Mouse (Mus musculus) cerebellum, adult 9-11 months (tissue): Measurements from ENCODE around the gene Mrpl45.
A peak's percentile ranks its signal among the peaks of the same experiment; 100 is the strongest.

Experiments
- DNase-seq: peaks from one replicate; pipeline ENCODE4 v3.0.0; 2022

Gene Mrpl45

DNA sequence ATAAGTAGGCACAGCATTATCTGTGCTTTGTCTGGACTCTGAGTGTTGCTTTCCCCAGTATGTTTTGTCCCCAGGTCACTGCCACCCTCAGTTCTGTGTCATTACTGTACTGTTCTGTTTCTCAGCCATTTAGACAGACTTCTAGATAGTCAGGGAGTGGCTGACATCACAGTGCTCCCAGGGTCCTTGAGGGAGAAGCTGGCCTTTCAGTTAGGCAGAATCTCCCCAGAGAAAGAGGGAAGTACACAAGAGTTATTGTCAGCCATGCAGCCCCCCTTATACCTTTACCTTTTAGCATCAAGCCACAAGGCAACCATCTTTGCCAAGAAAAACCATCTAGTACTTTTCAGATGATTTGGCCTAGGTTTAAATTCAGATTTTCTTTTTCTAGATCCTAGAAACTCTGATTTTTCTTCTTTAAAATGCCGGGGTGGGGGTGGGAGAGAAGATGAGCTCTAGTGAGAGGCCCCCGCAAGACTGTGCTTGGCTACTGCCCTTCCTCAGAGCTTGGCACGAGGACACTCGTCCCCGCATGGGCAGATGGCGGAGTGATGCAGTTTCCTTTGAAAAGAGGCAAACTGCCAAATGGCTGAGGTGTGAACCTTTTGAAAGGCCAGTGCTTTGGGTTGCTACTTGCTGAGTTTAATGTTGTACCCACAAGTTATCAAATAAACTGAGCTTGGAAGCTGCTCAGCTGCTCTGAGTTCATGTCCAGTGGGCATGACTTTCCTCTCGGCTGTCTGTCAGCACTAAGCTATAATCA is 55.0 kb downstream of the Mrpl45 start:
- DNase-seq: peak; percentile 97

DNA sequence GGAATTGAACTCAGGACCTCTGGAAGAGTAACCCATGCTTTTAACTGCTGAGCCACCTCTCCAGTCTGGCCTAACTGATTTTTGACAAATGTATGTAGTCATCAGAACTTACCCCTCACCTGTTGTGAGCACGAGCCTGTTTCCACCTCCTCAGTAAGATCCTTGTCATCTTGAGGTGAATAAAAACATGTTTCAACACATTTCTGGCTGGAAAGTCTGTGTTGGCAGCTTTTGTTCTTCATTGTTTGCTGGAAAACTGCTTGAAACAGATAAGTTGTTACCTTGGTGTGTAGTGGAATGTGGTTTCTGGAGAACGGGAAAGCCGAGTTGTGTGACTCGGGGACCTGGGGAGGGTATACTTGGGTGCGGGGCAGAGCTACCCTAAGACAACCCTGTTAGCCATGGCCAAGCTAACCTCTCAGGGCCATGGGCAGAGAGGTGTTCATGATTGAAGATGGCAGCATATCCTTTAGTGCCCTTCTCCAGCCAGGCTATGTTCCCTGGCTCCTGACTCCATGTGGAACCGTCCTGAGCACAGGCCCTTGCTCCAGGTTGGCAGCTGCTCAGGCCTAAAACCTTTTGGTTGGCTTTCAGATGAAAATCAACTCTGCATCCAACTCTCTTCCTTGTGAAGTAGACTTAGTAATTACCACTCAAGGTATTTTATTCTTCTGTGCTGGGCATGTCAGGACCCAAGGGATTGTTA is 56.8 kb downstream of the Mrpl45 start:
- DNase-seq: peak; percentile 79

DNA sequence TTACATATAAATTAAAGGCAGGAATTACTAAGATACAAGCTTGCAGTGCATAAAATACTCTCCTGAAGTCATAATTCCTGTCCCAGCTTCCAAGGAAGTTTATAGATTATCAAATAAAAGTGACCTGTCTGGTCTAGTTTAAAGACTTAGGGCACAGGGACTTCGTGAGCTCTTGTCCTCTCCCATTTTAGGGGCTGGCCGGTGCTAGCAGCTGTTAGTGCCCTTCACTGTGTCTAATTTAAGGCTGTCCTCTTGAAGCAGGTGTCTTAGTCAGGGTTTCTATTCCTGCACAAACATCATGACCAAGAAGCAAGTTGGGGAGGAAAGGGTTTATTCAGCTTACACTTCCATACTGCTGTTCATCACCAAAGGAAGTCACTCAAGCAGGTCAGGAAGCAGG is 57.9 kb downstream of the Mrpl45 start:
- DNase-seq: no peak
